Mouse (Mus musculus): ENCODE data around the gene Ttc37.

DNA sequence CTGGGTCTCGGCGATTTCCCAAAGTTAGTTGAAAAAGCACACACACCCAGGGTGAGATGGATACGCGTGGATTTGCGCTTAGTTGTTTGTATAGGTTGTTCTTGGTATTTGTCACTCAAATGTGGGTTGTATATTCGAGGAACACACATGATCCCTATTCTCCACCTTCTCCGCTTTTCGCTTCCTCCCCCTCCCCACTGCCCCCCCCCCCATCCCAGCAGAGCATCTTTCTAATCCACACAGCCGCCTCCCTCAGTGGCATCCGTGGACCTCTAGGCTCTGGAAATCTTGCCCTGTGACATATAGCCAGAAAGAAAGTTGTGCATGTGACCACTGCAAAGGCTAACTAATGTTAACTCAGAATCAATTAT is 41.7 kb upstream of the Ttc37 start, which contains the start of gene Gpr150:
- no peak for TF ChIP-seq CTCF (conservative IDR thresholded peaks at IDR 0.05; ENCODE audit: low read length)
- no peak for TF ChIP-seq POU5F1 (IDR thresholded peaks at IDR 0.05; ENCODE audit: borderline replicate concordance, low read length)
- no peak for TF ChIP-seq NANOG (IDR thresholded peaks at IDR 0.05; ENCODE audit: borderline replicate concordance, low read length)

All from E14TG2a.4 (cell line).